Mouse (Mus musculus) brain, embryonic 14.5 days (tissue): ENCODE measurements at regions not wholly inside any gene's neighbourhood (a gene's known extent, or its start where the extent isn't known, plus 50 kb on each side); places are given as distances from the start of the nearest gene placed in this dataset.
"Not testable (repeated sequence)": the region's sequence is repeated elsewhere in the genome, so short reads cannot be mapped to it uniquely, and the experiment has no call there.

Experiments
- DNase-seq: peaks from one replicate; pipeline ENCODE4 v3.0.0-alpha.2; 2011; ENCODE audit warnings: low read depth
- CTCF ChIP-seq: fragments of 200-500 bp; IDR thresholded peaks from 2 replicates; pipeline ENCODE4 v1.5.1; 2012; ENCODE audit warnings: inconsistent platforms, mild to moderate bottlenecking, moderate library complexity, borderline replicate concordance; ENCODE audit not compliant: insufficient read depth, insufficient read length; ENCODE audit errors: extremely low read depth
- POLR2A ChIP-seq: fragments of 200-500 bp; IDR thresholded peaks from 2 replicates; pipeline ENCODE4 v1.6.1; 2012; ENCODE audit warnings: mild to moderate bottlenecking, inconsistent platforms, borderline replicate concordance; ENCODE audit not compliant: poor library complexity, insufficient read depth, insufficient read length, severe bottlenecking; ENCODE audit errors: extremely low read depth

DNA sequence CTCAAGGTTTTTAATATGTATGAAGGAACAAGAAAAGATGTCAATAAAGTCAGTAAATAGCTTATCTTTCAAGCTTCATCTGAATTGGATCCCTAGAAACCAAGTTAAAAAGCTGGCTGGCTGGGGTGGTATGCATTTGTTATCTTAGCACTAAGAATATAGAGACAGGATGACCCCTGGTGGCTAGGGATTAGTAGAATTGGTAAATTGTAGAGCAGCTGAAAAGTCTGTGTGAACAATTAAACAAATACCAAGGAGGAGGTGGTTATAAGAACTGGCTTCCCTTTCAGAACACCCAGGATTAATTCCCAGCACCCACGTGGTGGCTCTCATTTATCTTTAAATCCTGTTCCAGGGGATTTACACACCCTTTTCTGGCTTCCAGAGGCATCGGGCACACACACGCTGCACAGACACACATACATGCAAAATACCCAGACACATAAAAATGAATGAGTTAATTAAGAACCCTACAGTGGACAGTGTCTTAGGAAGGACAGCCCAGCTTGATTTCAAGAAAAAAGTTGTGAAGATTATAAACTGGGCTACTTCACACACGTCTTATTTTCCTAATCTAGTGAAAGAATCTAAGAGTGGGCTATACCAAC lies 170.5 kb downstream of the Pdzph1 start:
- DNase-seq = peak; percentile 83
- TF ChIP-seq CTCF (no peak; the same call in 1 of the 2 replicates), POLR2A (no peak)

DNA sequence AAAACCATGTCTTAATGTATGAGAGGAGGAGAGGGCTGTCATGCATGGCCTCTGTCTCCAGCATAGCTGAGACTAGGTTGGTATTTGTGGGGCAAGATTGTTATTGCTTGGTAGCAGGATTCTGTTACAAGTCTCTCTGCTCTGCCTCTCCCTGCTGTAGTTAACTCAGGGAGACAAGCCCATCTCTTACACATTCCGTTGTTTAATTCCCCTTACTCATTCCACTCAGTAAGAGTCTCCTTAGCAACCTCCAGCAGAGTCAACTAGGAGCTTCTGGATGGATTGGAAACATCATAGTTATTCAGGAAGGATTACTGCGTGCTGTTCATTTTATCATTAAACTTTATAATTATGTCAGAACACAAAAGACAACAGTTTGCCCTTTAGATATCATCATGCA lies 171.8 kb downstream of the Pdzph1 start:
- TF ChIP-seq CTCF (no peak), POLR2A (no peak)
- no peak for DNase-seq

DNA sequence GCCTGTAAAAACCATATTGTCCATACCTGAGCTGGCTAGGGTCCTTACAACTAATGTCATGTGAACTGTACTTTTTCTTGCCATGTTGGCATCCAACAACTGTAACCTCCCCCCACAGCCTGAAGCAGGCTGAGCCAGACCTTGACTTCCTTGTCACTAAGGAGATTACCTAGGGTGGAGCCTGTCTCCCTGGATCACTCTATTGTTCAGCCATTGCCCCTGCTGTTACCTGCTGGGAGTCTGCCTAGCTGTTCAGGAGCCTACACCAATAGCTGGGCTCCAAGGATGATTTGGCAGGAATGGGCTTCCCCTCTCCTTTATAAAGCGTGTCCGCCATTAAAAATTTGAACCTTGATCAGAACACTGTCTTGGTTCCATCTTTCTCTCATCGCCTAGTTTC lies 215.7 kb downstream of the Pdzph1 start:
- not testable (repeated sequence) for DNase-seq

GRCm38 (mm10) chr17:58773595-58773994 lies 217.6 kb downstream of the Pdzph1 start:
- TF ChIP-seq POLR2A (no peak), CTCF (no peak)
- DNase-seq = no peak

DNA sequence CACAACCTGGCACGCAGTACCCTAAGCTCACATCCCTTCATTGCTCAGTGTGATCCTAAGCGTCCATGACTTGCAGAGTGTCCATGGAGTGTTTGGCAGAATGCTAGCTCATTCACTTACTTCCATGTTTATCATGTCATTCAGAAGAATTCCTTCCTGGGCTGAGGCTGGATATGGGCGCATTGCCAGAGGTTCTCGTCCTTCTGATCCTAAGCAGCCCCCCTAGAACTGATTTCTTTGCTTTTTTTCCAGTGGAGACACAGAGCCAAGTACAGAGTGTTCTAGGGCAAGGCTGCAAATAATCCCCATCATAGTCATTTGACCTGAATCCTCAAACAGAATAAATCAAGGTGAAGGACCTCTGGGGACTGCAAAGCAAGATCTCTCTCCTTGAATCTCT lies 226.0 kb downstream of the Pdzph1 start:
- TF ChIP-seq CTCF (no peak), POLR2A (no peak)
- no peak for DNase-seq

DNA sequence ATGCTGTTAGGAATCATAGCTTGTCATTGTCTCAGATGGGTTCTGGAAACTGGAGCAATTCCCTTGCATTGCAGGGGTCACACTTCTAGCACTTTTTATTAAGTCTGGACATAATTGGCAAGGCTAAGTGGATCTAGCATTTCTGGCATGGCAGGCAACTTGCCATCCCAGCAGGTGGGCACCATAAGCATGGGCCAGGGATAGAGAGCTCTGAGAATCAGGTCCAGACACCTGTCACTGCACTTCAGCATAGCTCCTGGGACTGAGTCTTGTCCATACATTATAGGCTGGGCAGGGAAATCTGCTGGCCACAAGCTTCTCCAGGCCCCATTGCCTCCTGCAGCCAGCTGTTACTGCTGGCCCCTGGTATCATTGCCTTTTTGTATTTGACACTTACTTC lies 242.2 kb downstream of the Pdzph1 start:
- TF ChIP-seq POLR2A = no peak
- no peak for TF ChIP-seq CTCF
- peak; percentile 22 for DNase-seq

GRCm38 (mm10) chr17:58748264-58748663 lies 242.9 kb downstream of the Pdzph1 start:
- DNase-seq = peak; percentile 55
- no peak for TF ChIP-seq CTCF
- no peak for TF ChIP-seq POLR2A

GRCm38 (mm10) chr17:58710748-58711478 lies 280.3 kb downstream of the Pdzph1 start:
- TF ChIP-seq CTCF (no peak), POLR2A (no peak)

GRCm38 (mm10) chr17:58690211-58690610 lies 301.0 kb downstream of the Pdzph1 start:
- TF ChIP-seq POLR2A = no peak
- no peak for TF ChIP-seq CTCF
- DNase-seq = no peak

More at GRCm38 (mm10) chr17:58710748-58711478, 280.3 kb downstream of the Pdzph1 start:
- peak; percentile 55 for DNase-seq

GRCm38 (mm10) chr17:58672291-58672690 lies 318.9 kb downstream of the Pdzph1 start:
- TF ChIP-seq POLR2A = no peak
- no peak for DNase-seq

- DNase-seq = no peak
- no peak for TF ChIP-seq CTCF
- no peak for TF ChIP-seq POLR2A
Observed at GRCm38 (mm10) chr17:58668036-58668435, 323.1 kb downstream of the Pdzph1 start.

GRCm38 (mm10) chr17:58643793-58644192 lies 347.4 kb downstream of the Pdzph1 start:
- no peak for DNase-seq
- TF ChIP-seq CTCF = no peak
- TF ChIP-seq POLR2A = no peak
